Mouse (Mus musculus) myocyte (in vitro differentiated cells): ENCODE results near the gene Ankrd22. TPM values are rescaled to one million over a fixed set of nuclear protein-coding genes. Genes with fewer than 3 reads are reported as not detected.

ENCODE experiments used
- polyA plus RNA-seq: library from polyadenylated mRNA; unstranded; fragments of >200 nt; fragmentation: generic; extraction: Trizol; gene quantifications from one replicate; pipeline ENCODE4 v1.2.1, GENCODE M21; 2012; ENCODE audit warnings: missing spikeins

Ankrd22 gene
- polyA plus RNA-seq, 1 experiment, result 0.06 TPM

Other genes starting within 250 kb of the Ankrd22 start
- gene Lipf, start 204.9 kb downstream of the Ankrd22 start, polyA plus RNA-seq, result not detected
- not detected for gene Lipk, start 157.8 kb downstream of the Ankrd22 start, polyA plus RNA-seq
- gene Lipn, start 98.7 kb downstream of the Ankrd22 start, polyA plus RNA-seq, result not detected
- gene Lipm, start 65.1 kb downstream of the Ankrd22 start, polyA plus RNA-seq, result not detected
- gene Stambpl1, start 26.2 kb upstream of the Ankrd22 start, polyA plus RNA-seq, result 26.9 TPM
- gene Acta2, start 89.5 kb upstream of the Ankrd22 start, polyA plus RNA-seq, result 2,495 TPM
- gene Fas, start 124.6 kb upstream of the Ankrd22 start, polyA plus RNA-seq, result 2.8 TPM